Mouse (Mus musculus) CH12.LX (cell line): Measurements from ENCODE around the gene Cacng7.

Experiments
- CTCF ChIP-seq, 2 experiments: IDR thresholded peaks in 1 of 2; conservative IDR thresholded peaks in 1 of 2; 2 replicates each; pipeline ENCODE4 v1.5.1; 2011 to 2012; ENCODE audit warnings: low read depth in 2 of 2, low read length in 2 of 2, improper control_type of control experiment in 1 of 2, inconsistent platforms in 1 of 2, mild to moderate bottlenecking in 1 of 2, moderate library complexity in 1 of 2
- KAT2A ChIP-seq: IDR thresholded peaks from 2 replicates; pipeline ENCODE4 v1.6.1; 2012; ENCODE audit warnings: low read length, improper control_type of control experiment, inconsistent platforms; ENCODE audit not compliant: insufficient replicate concordance
- MAZ ChIP-seq: IDR thresholded peaks from 2 replicates; pipeline ENCODE4 v1.6.1; 2012; ENCODE audit warnings: low read depth, mild to moderate bottlenecking, inconsistent platforms, low read length, improper control_type of control experiment, moderate library complexity
- TBP ChIP-seq: conservative IDR thresholded peaks from 2 replicates; pipeline ENCODE4 v1.6.1; 2011; ENCODE audit warnings: low read depth, low read length, improper control_type of control experiment
- TCF12 ChIP-seq: IDR thresholded peaks from 2 replicates; pipeline ENCODE4 v1.6.1; 2014; ENCODE audit warnings: low read depth, mild to moderate bottlenecking, inconsistent platforms, low read length, improper control_type of control experiment
- UBTF ChIP-seq: IDR thresholded peaks from 2 replicates; pipeline ENCODE4 v1.6.1; 2012; ENCODE audit warnings: low read depth, mild to moderate bottlenecking, inconsistent platforms, low read length, improper control_type of control experiment, moderate library complexity

DNA sequence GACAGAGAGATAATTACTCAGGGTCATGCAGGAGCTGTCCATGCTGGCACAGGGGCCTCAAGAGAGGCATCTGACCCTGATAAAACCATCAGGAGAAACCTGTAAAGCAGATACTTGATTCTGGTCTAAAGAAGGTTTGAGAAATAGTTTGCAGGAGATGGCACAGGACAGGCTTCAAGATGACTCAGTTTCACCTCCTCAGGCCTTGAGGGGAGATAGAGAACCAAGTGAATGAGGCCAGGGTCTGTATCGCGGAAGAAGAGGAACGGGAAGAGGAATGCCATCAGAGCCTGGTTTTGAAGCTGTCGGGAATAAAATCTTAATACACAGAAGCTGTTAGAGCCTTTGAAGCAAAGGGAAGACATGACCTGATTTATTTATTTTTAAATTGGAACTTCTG, 15.1 kb upstream of the Cacng7 start:
- no peak for TF ChIP-seq KAT2A
- TF ChIP-seq UBTF, result no peak
- no peak for TF ChIP-seq TCF12
- no peak for TF ChIP-seq TBP
- TF ChIP-seq CTCF (conservative IDR thresholded peaks at IDR 0.05 in 1 of 2, IDR thresholded peaks at IDR 0.05 in 1 of 2; ENCODE audit: low read depth in 2 of 2, low read length in 2 of 2), result no peak
- no peak for TF ChIP-seq MAZ
